ENCODE assay signal across 26 mouse cellular contexts in genomic region chr11:67019711-67020475, GRCm38 (mm10). TPM values are rescaled to one million over a fixed set of nuclear protein-coding genes. Genes with fewer than 3 reads are reported as not detected.
DNase-seq lines count a peak whose midpoint lies in the region; ATAC-seq and TF ChIP-seq lines count a peak whose summit lies in the region.
"Had no signal": no experiment of that assay in that cellular context is flagged by ENCODE, and none has a peak within 500 bp of the region (broad histone marks: within the 10 kb centered on the region; RNA-seq: fewer than 3 reads in every experiment).

No protein-coding gene starts in this region.

- peak; percentile 48 for DNase-seq in kidney, adult 11 months
- DNase-seq in ES-E14 (ENCODE audit: low read depth, low spot score), result no peak
- DNase-seq in kidney, postnatal 14 days, result peak; percentile 46
- no peak for DNase-seq in spleen, postnatal 36 days (ENCODE audit: low spot score in 2 of 2)
- DNase-seq in layer of hippocampus, adult 9-10 months (ENCODE audit: low spot score), result no peak
- DNase-seq: adrenal gland, postnatal 10 days; cerebellum, adult 2 months; cerebellum, postnatal 25 days; embryo, embryonic 11 days; liver, embryonic 13.5 days; lung, adult 2 months; lung, postnatal 36 days; midbrain, embryonic 14.5 days had no signal

- H3K4me1 ChIP-seq in kidney, embryonic 16.5 days (ENCODE audit: insufficient read depth, low read length), result peaks cover 6% of the 10 kb centered on the region; the same call in 1 of the 2 replicates
- H3K4me1 ChIP-seq in ES-E14 (ENCODE audit: control insufficient read depth in 2 of 2, insufficient read depth in 2 of 2, low read length in 2 of 2, poor library complexity in 1 of 2), result peaks cover 15 to 25% of the 10 kb centered on the region in 2 experiments
- H3K4me1 ChIP-seq in stomach, embryonic 16.5 days (ENCODE audit: control insufficient read depth, insufficient read depth, low read length), result peaks cover 5% of the 10 kb centered on the region; the same call in 1 of the 2 replicates

- peaks cover 7% of the 10 kb centered on the region; the same call in 1 of the 2 replicates for H3K27me3 ChIP-seq in kidney, embryonic 16.5 days (ENCODE audit: insufficient read depth, low read length)
- no peaks in the 10 kb centered on the region for H3K27me3 ChIP-seq in stomach, embryonic 16.5 days (ENCODE audit: control insufficient read depth, insufficient read depth, low read length)
- H3K27me3 ChIP-seq: embryonic facial prominence, embryonic 15.5 days; neural tube, embryonic 12.5 days had no signal

- no peak overlapping the region for H3K9ac ChIP-seq in kidney, embryonic 16.5 days (replicated peaks; ENCODE audit: low read length)
- H3K9ac ChIP-seq in ES-E14 (ENCODE audit: insufficient read depth, low read depth, low read length, poor library complexity, severe bottlenecking), result peak overlapping the region; percentile 3; the same call in 1 of the 2 replicates
- no peak overlapping the region for H3K9ac ChIP-seq in stomach, embryonic 16.5 days (ENCODE audit: low read length)
- H3K9ac ChIP-seq: embryonic facial prominence, embryonic 15.5 days; hindbrain, embryonic 12.5 days; limb, embryonic 13.5 days; liver, embryonic 13.5 days; neural tube, embryonic 12.5 days had no signal

- H3K4me3 ChIP-seq in kidney, embryonic 16.5 days (ENCODE audit: low read length), result no peak overlapping the region
- no peak overlapping the region for H3K4me3 ChIP-seq in ES-E14 (ENCODE audit: insufficient read depth in 1 of 2, low read depth in 1 of 2, low read length in 2 of 2, poor library complexity in 1 of 2, severe bottlenecking in 1 of 2)
- H3K4me3 ChIP-seq in stomach, embryonic 16.5 days (replicated peaks; ENCODE audit: low read length), result no peak overlapping the region
- H3K4me3 ChIP-seq: hindbrain, embryonic 12.5 days; liver, embryonic 13.5 days; neural tube, embryonic 12.5 days had no signal

- H3K36me3 ChIP-seq in kidney, embryonic 16.5 days (ENCODE audit: insufficient read depth, low read length), result no peaks in the 10 kb centered on the region
- no peaks in the 10 kb centered on the region for H3K36me3 ChIP-seq in ES-E14 (ENCODE audit: control insufficient read depth, insufficient read depth, low read length, poor library complexity, severe bottlenecking)
- H3K36me3 ChIP-seq in stomach, embryonic 16.5 days (ENCODE audit: control insufficient read depth, insufficient read depth, low read length), result no peaks in the 10 kb centered on the region
- H3K36me3 ChIP-seq: embryonic facial prominence, embryonic 15.5 days; forebrain, embryonic 10.5 days; hindbrain, embryonic 12.5 days; limb, embryonic 13.5 days; liver, embryonic 13.5 days; neural tube, embryonic 12.5 days had no signal

- no peaks in the 10 kb centered on the region for H3K9me3 ChIP-seq in kidney, embryonic 16.5 days (ENCODE audit: low read length)
- no peaks in the 10 kb centered on the region for H3K9me3 ChIP-seq in ES-E14 (ENCODE audit: control insufficient read depth, insufficient read depth, low read depth, low read length)
- no peaks in the 10 kb centered on the region for H3K9me3 ChIP-seq in stomach, embryonic 16.5 days (replicated peaks; ENCODE audit: control insufficient read depth, low read length)
- H3K9me3 ChIP-seq: embryonic facial prominence, embryonic 15.5 days; forebrain, embryonic 10.5 days; hindbrain, embryonic 12.5 days; limb, embryonic 13.5 days; liver, embryonic 13.5 days; megakaryocyte, embryonic 14.5 days; neural tube, embryonic 12.5 days had no signal

- H3K4me2 ChIP-seq in kidney, embryonic 16.5 days (replicated peaks; ENCODE audit: low read depth, low read length), result no peak overlapping the region
- no peak overlapping the region for H3K4me2 ChIP-seq in stomach, embryonic 16.5 days (ENCODE audit: low read depth, low read length)

- in situ Hi-C loops in ES-E14 (cut with MboI; ENCODE audit: low sequenced_read_pairs in 2 of 2, unreplicated experiment in 2 of 2), result loop anchor here (5.0 kb wide), 1 partner anchor 113 kb away; no protein-coding TSS in a partner anchor

- WGBS in kidney, embryonic 16.5 days, result 54% methylated on average over 7 of the region's 7 CpGs
- 54% methylated on average over 7 of the region's 7 CpGs for WGBS in stomach, embryonic 16.5 days

- H3K27ac ChIP-seq in kidney, embryonic 16.5 days (ENCODE audit: low read length), result no peak overlapping the region
- peak overlapping the region; percentile 50; the same call in 1 of the 2 replicates for H3K27ac ChIP-seq in ES-E14 (ENCODE audit: insufficient read depth, low read depth, low read length, poor library complexity, severe bottlenecking)
- peak overlapping the region; percentile 57 for H3K27ac ChIP-seq in stomach, embryonic 16.5 days (ENCODE audit: low read length)
- H3K27ac ChIP-seq: embryonic facial prominence, embryonic 15.5 days; forebrain, embryonic 10.5 days; hindbrain, embryonic 12.5 days; kidney, postnatal 0 days; limb, embryonic 13.5 days; liver, embryonic 13.5 days; neural tube, embryonic 12.5 days had no signal

- no peak for ATAC-seq in kidney, embryonic 16.5 days (ENCODE audit: low FRiP score, low TSS enrichment)
- no peak for ATAC-seq in stomach, embryonic 16.5 days (ENCODE audit: insufficient read depth, low FRiP score)
- ATAC-seq: activated CD4-positive, CD25-positive, alpha-beta regulatory T cell, adult 4 months; CD4-positive, CD25-positive, alpha-beta regulatory T cell, adult 4 months had no signal

TF ChIP-seq in ES-E14, 5 proteins besides CTCF, POLR2A, EP300 and RAD21:
- TF ChIP-seq CHD2 (IDR thresholded peaks at IDR 0.05; ENCODE audit: low read depth, low read length), result no peak
- no peak for TF ChIP-seq ZC3H11A (IDR thresholded peaks at IDR 0.05; ENCODE audit: borderline replicate concordance, low read depth, low read length)
- TF ChIP-seq MAFK (IDR thresholded peaks at IDR 0.05; ENCODE audit: insufficient read depth, low read depth, low read length), result no peak
- no peak for TF ChIP-seq HCFC1 (IDR thresholded peaks at IDR 0.05; ENCODE audit: borderline replicate concordance, insufficient read depth, low read length)
- no peak for TF ChIP-seq ZNF384 (IDR thresholded peaks at IDR 0.05; ENCODE audit: low read depth, low read length)

RNA-seq across cellular contexts. Expression of gene Tmem220, which starts 5.1 kb away (rescaled TPM):
- polyA plus RNA-seq in kidney, embryonic 16.5 days (2015; fragmentation: Nextera tagmentation; extraction: Ambion mirVana), result 1.8 and 2.3 TPM in 2 replicates
- total RNA-seq in ES-E14 (2012; rRNA removed), result 1.6 and 2.3 TPM in 2 replicates
- polyA plus RNA-seq in stomach, embryonic 16.5 days (2015; fragmentation: Nextera tagmentation; extraction: Ambion mirVana), result 1.8 and 3.6 TPM in 2 replicates

RNA-seq across cellular contexts. Expression of gene Adprm, which starts 32.5 kb away (rescaled TPM):
- 29.9 TPM in 2 replicates for polyA plus RNA-seq in kidney, embryonic 16.5 days (2015; fragmentation: Nextera tagmentation; extraction: Ambion mirVana)
- total RNA-seq in ES-E14 (2012; rRNA removed), result 25.4 and 27.3 TPM in 2 replicates
- polyA plus RNA-seq in stomach, embryonic 16.5 days (2015; fragmentation: Nextera tagmentation; extraction: Ambion mirVana), result 26.6 and 27.1 TPM in 2 replicates

RNA-seq across cellular contexts. Expression of gene Sco1, which starts 32.6 kb away (rescaled TPM):
- polyA plus RNA-seq in kidney, embryonic 16.5 days (2015; fragmentation: Nextera tagmentation; extraction: Ambion mirVana), result 16.3 and 17.7 TPM in 2 replicates
- total RNA-seq in ES-E14 (2012; rRNA removed), result 33.6 and 35.9 TPM in 2 replicates
- polyA plus RNA-seq in stomach, embryonic 16.5 days (2015; fragmentation: Nextera tagmentation; extraction: Ambion mirVana), result 15.0 TPM in 2 replicates

RNA-seq across cellular contexts. Expression of gene Myh3, which starts 58.2 kb away (rescaled TPM):
- 4.7 and 5.1 TPM in 2 replicates for polyA plus RNA-seq in kidney, embryonic 16.5 days (2015; fragmentation: Nextera tagmentation; extraction: Ambion mirVana)
- total RNA-seq in ES-E14 (2012; rRNA removed), result 1.3 and 1.5 TPM in 2 replicates
- 1.9 and 40.3 TPM in 2 replicates for polyA plus RNA-seq in stomach, embryonic 16.5 days (2015; fragmentation: Nextera tagmentation; extraction: Ambion mirVana)
- total RNA-seq: heart, postnatal 25 days had no signal
- polyA plus RNA-seq: urinary bladder, adult 2 months had no signal

Comparison
In these comparisons a context has a peak if more than half of its experiments do, and no peak if none do; other contexts are left out.
1. DNase-seq: peak in kidney, adult 11 months (single experiment) and kidney, postnatal 14 days (single experiment); none in ES-E14 (single experiment), spleen, postnatal 36 days (0 of 2) and layer of hippocampus, adult 9-10 months (single experiment).